18 mouse cellular contexts compared by ENCODE assay signal in genomic region chr1:154686861-154687260, GRCm38 (mm10).
DNase-seq lines count a peak whose midpoint lies in the region; ATAC-seq and TF ChIP-seq lines count a peak whose summit lies in the region.
"Had no signal": no experiment of that assay in that cellular context is flagged by ENCODE, and none has a peak within 500 bp of the region (broad histone marks: within the 10 kb centered on the region; RNA-seq: fewer than 3 reads in every experiment).

No protein-coding gene starts in this region.

- 0 out of 2 replicates have a peak, but pooled peaks have one; percentile 22 for TF ChIP-seq EP300 in CH12.LX (IDR thresholded peaks at IDR 0.05; ENCODE audit: low read length)

- peaks cover 4% of the 10 kb centered on the region for H3K4me1 ChIP-seq in hindbrain, embryonic 16.5 days (ENCODE audit: control insufficient read depth, insufficient read depth, low read depth, low read length)
- H3K4me1 ChIP-seq in hindbrain, embryonic 12.5 days = peaks cover 3% of the 10 kb centered on the region; the same call in 1 of the 2 replicates
- peaks cover 11 to 34% of the 10 kb centered on the region in 2 experiments for H3K4me1 ChIP-seq in CH12.LX (ENCODE audit: control insufficient read depth in 1 of 2, insufficient read depth in 2 of 2)
- H3K4me1 ChIP-seq in cerebellum, adult 2 months (ENCODE audit: control insufficient read depth, insufficient read depth, low read length) = peaks cover 11% of the 10 kb centered on the region
- peaks cover 11% of the 10 kb centered on the region; the same call in 1 of the 2 replicates for H3K4me1 ChIP-seq in embryonic facial prominence, embryonic 10.5 days

- in situ Hi-C loops in CH12.LX (cut with MboI; ENCODE audit: low pct_ligation_motif_present, low pct_unique_long_range_greater_than_20kb, low sequenced_read_pairs) = no loop called here

- H3K36me3 ChIP-seq in hindbrain, embryonic 16.5 days (ENCODE audit: control insufficient read depth, insufficient read depth, low read length) = no peaks in the 10 kb centered on the region
- no peaks in the 10 kb centered on the region for H3K36me3 ChIP-seq in hindbrain, embryonic 12.5 days
- H3K36me3 ChIP-seq in CH12.LX (replicated peaks in 1 of 2; ENCODE audit: control insufficient read depth in 1 of 2, insufficient read depth in 1 of 2, low read length in 1 of 2) = peaks cover 0 to 2% of the 10 kb centered on the region in 2 experiments
- H3K36me3 ChIP-seq in embryonic facial prominence, embryonic 10.5 days (replicated peaks) = no peaks in the 10 kb centered on the region

- no peaks in the 10 kb centered on the region for H3K79me2 ChIP-seq in CH12.LX (replicated peaks; ENCODE audit: control insufficient read depth, extremely low read depth, insufficient read depth, poor library complexity, severe bottlenecking)

- peak; percentile 31 for DNase-seq in CH12.LX (ENCODE audit: extremely low read depth)
- DNase-seq in cerebellum, adult 2 months = peak; percentile 59 to 80
- no peak for DNase-seq in frontal cortex, postnatal 36 days (ENCODE audit: low spot score in 2 of 2)
- no peak for DNase-seq in embryonic facial prominence, embryonic 10.5 days (ENCODE audit: low spot score)
- DNase-seq in gastrocnemius, postnatal 25 days = no peak
- DNase-seq: adrenal gland, postnatal 10 days; gastrocnemius, postnatal 36 days; kidney, adult 8-10 months; kidney, postnatal 36 days; liver; lung, embryonic 14.5 days; lung, postnatal 4 days; thymus, postnatal 4 days had no signal

- no peaks in the 10 kb centered on the region for H3K27me3 ChIP-seq in hindbrain, embryonic 16.5 days (replicated peaks; ENCODE audit: control insufficient read depth, insufficient read depth, low read length)
- no peaks in the 10 kb centered on the region for H3K27me3 ChIP-seq in hindbrain, embryonic 12.5 days
- no peaks in the 10 kb centered on the region for H3K27me3 ChIP-seq in CH12.LX (replicated peaks)
- no peaks in the 10 kb centered on the region for H3K27me3 ChIP-seq in cerebellum, adult 2 months (ENCODE audit: control insufficient read depth, insufficient read depth, low read length)
- H3K27me3 ChIP-seq in embryonic facial prominence, embryonic 10.5 days (replicated peaks; ENCODE audit: low read depth, poor library complexity, severe bottlenecking) = no peaks in the 10 kb centered on the region

- no peak for TF ChIP-seq RAD21 in CH12.LX (IDR thresholded peaks at IDR 0.05; ENCODE audit: low read depth, low read length)

- no peak for TF ChIP-seq POLR2A in CH12.LX (IDR thresholded peaks at IDR 0.05; ENCODE audit: low read depth, low read length)
- no peak for TF ChIP-seq POLR2A in cerebellum, adult 2 months (IDR thresholded peaks at IDR 0.05; ENCODE audit: borderline replicate concordance, insufficient read depth, low read length)

- dilution Hi-C loops in CH12.LX (cut with MboI; ENCODE audit: extremely low pct_ligation_motif_present, extremely low pct_unique_long_range_greater_than_20kb, low sequenced_read_pairs) = no loop called here

- H3K9me3 ChIP-seq in hindbrain, embryonic 16.5 days (ENCODE audit: control insufficient read depth, low read length) = no peaks in the 10 kb centered on the region
- H3K9me3 ChIP-seq in hindbrain, embryonic 12.5 days (replicated peaks) = no peaks in the 10 kb centered on the region
- no peaks in the 10 kb centered on the region for H3K9me3 ChIP-seq in CH12.LX (replicated peaks; ENCODE audit: low read length)
- H3K9me3 ChIP-seq in embryonic facial prominence, embryonic 10.5 days = no peaks in the 10 kb centered on the region

- TF ChIP-seq CTCF in CH12.LX (conservative IDR thresholded peaks at IDR 0.05 in 1 of 2, IDR thresholded peaks at IDR 0.05 in 1 of 2; ENCODE audit: low read depth in 2 of 2, low read length in 2 of 2) = no peak
- TF ChIP-seq CTCF in cerebellum, adult 2 months (IDR thresholded peaks at IDR 0.05; ENCODE audit: borderline replicate concordance, insufficient read depth, low read depth, low read length) = no peak

- no peak overlapping the region for H3K4me3 ChIP-seq in hindbrain, embryonic 16.5 days (ENCODE audit: low read length)
- no peak overlapping the region for H3K4me3 ChIP-seq in hindbrain, embryonic 12.5 days
- H3K4me3 ChIP-seq in CH12.LX (replicated peaks in 1 of 3; ENCODE audit: low read depth in 2 of 3, low read length in 2 of 3, poor library complexity in 1 of 3) = no peak overlapping the region
- H3K4me3 ChIP-seq in cerebellum, adult 2 months (replicated peaks; ENCODE audit: insufficient read depth, low read depth, low read length) = no peak overlapping the region
- no peak overlapping the region for H3K4me3 ChIP-seq in embryonic facial prominence, embryonic 10.5 days

- 59% methylated on average over 6 of the region's 6 CpGs for WGBS in hindbrain, embryonic 16.5 days
- WGBS in hindbrain, embryonic 12.5 days = 68% methylated on average over 6 of the region's 6 CpGs
- 16% methylated on average over 6 of the region's 6 CpGs for WGBS in cerebellum, adult 2 months
- 70% methylated on average over 6 of the region's 6 CpGs for WGBS in embryonic facial prominence, embryonic 10.5 days

- 0 out of 2 replicates have a peak, but pooled peaks have one; percentile 37 for ATAC-seq in hindbrain, embryonic 16.5 days
- ATAC-seq in hindbrain, embryonic 12.5 days (ENCODE audit: low FRiP score) = no peak
- ATAC-seq in granulocyte monocyte progenitor cell, adult 5-6 weeks (replicated peaks; ENCODE audit: poor library complexity, severe bottlenecking) = peak; percentile 37; the same call in 1 of the 2 replicates
- ATAC-seq: inflammation-experienced regulatory T-cells, adult 6 months had no signal

- H3K9ac ChIP-seq in hindbrain, embryonic 16.5 days (ENCODE audit: low read depth, low read length) = no peak overlapping the region
- no peak overlapping the region for H3K9ac ChIP-seq in hindbrain, embryonic 12.5 days
- no peak overlapping the region for H3K9ac ChIP-seq in CH12.LX (ENCODE audit: insufficient read depth, low read depth)
- H3K9ac ChIP-seq: lung, embryonic 14.5 days had no signal

- no peak overlapping the region for H3K4me2 ChIP-seq in hindbrain, embryonic 16.5 days (ENCODE audit: low read length)
- no peak overlapping the region for H3K4me2 ChIP-seq in hindbrain, embryonic 12.5 days (replicated peaks)
- no peak overlapping the region; the same call in 1 of the 2 replicates for H3K4me2 ChIP-seq in CH12.LX (ENCODE audit: insufficient read depth, low read depth, poor library complexity, severe bottlenecking)
- H3K4me2 ChIP-seq: heart, embryonic 11.5 days; lung, embryonic 14.5 days had no signal

- no peak overlapping the region for H3K27ac ChIP-seq in hindbrain, embryonic 16.5 days (ENCODE audit: low read depth, low read length)
- H3K27ac ChIP-seq in hindbrain, embryonic 12.5 days = no peak overlapping the region
- 0 out of 2 replicates have a peak overlapping the region, but pooled peaks have one; percentile 25 for H3K27ac ChIP-seq in CH12.LX (ENCODE audit: insufficient read depth, low read depth)
- no peak overlapping the region for H3K27ac ChIP-seq in cerebellum, adult 2 months (ENCODE audit: insufficient read depth, low read length)
- H3K27ac ChIP-seq in embryonic facial prominence, embryonic 10.5 days (replicated peaks) = no peak overlapping the region

TF ChIP-seq in CH12.LX, 34 proteins besides CTCF, POLR2A, EP300 and RAD21:
- TF ChIP-seq TCF12 (IDR thresholded peaks at IDR 0.05; ENCODE audit: low read depth, low read length) (peak; percentile 40; the same call in 1 of the 2 replicates), KAT2A (IDR thresholded peaks at IDR 0.05; ENCODE audit: insufficient replicate concordance, low read length) (no peak), POLR2AphosphoS2 (IDR thresholded peaks at IDR 0.05; ENCODE audit: low read depth, low read length) (no peak), SIN3A (IDR thresholded peaks at IDR 0.05; ENCODE audit: low read length) (0 out of 2 replicates have a peak, but pooled peaks have one; percentile 24), MAZ (IDR thresholded peaks at IDR 0.05; ENCODE audit: low read depth, low read length) (no peak), USF1 (IDR thresholded peaks at IDR 0.05; ENCODE audit: low read depth, low read length) (no peak), NRF1 (IDR thresholded peaks at IDR 0.05; ENCODE audit: low read depth, low read length) (no peak), ELF1 (IDR thresholded peaks at IDR 0.05; ENCODE audit: low read depth, low read length) (0 out of 2 replicates have a peak, but pooled peaks have one; percentile 12), CHD2 (IDR thresholded peaks at IDR 0.05; ENCODE audit: low read length) (0 out of 2 replicates have a peak, but pooled peaks have one; percentile 16), MAX (IDR thresholded peaks at IDR 0.05; ENCODE audit: low read length) (peak; percentile 77), IRF4 (IDR thresholded peaks at IDR 0.05; ENCODE audit: low read depth, low read length) (0 out of 2 replicates have a peak, but pooled peaks have one; percentile 8), MYC (IDR thresholded peaks at IDR 0.05; ENCODE audit: low read depth, low read length) (no peak), CHD1 (IDR thresholded peaks at IDR 0.05; ENCODE audit: low read depth, low read length) (no peak), ZMIZ1 (IDR thresholded peaks at IDR 0.05; ENCODE audit: low read depth, low read length) (no peak), RCOR1 (conservative IDR thresholded peaks at IDR 0.05; ENCODE audit: low read depth, low read length) (no peak; the same call in 1 of the 2 replicates), ETS1 (conservative IDR thresholded peaks at IDR 0.05; ENCODE audit: low read depth, low read length) (no peak), MAFK (IDR thresholded peaks at IDR 0.05; ENCODE audit: insufficient replicate concordance, low read length) (no peak), BHLHE40 (IDR thresholded peaks at IDR 0.05; ENCODE audit: low read depth, low read length) (no peak)

Comparison
In these comparisons a context has a peak if more than half of its experiments do, and no peak if none do; other contexts are left out.
1. DNase-seq: peak in CH12.LX (single experiment) and cerebellum, adult 2 months (2 of 2); none in frontal cortex, postnatal 36 days (0 of 2), embryonic facial prominence, embryonic 10.5 days (single experiment) and gastrocnemius, postnatal 25 days (single experiment).